In genomic region chr10:93611419-93612007, GRCm38 (mm10) we compare ENCODE assay signal across 9 mouse cellular contexts. TPM values are rescaled to one million over a fixed set of nuclear protein-coding genes. Genes with fewer than 3 reads are reported as not detected.
A peak's percentile ranks its signal among the peaks of the same experiment; 100 is the strongest.
DNase-seq lines count a peak whose midpoint lies in the region; ATAC-seq and TF ChIP-seq lines count a peak whose summit lies in the region.
"Had no signal": no experiment of that assay in that cellular context is flagged by ENCODE, and none has a peak within 500 bp of the region (broad histone marks: within the 10 kb centered on the region; RNA-seq: fewer than 3 reads in every experiment).

No protein-coding gene starts in this region.

- TF ChIP-seq POLR2A in bone marrow, adult 2 months (IDR thresholded peaks at IDR 0.05; ENCODE audit: borderline replicate concordance, control insufficient read depth, low read depth, low read length), result no peak

- H3K36me3 ChIP-seq in embryonic facial prominence, embryonic 10.5 days (replicated peaks), result no peaks in the 10 kb centered on the region
- no peaks in the 10 kb centered on the region for H3K36me3 ChIP-seq in hindbrain, embryonic 16.5 days (ENCODE audit: control insufficient read depth, insufficient read depth, low read length)
- no peaks in the 10 kb centered on the region for H3K36me3 ChIP-seq in liver, postnatal 0 days (replicated peaks; ENCODE audit: insufficient read depth, low read length)
- H3K36me3 ChIP-seq: limb, embryonic 15.5 days had no signal

- no peak overlapping the region for H3K4me3 ChIP-seq in bone marrow, adult 2 months (replicated peaks; ENCODE audit: control insufficient read depth, low read depth, low read length)
- no peak overlapping the region for H3K4me3 ChIP-seq in embryonic facial prominence, embryonic 10.5 days
- peak overlapping the region; percentile 23; the same call in 1 of the 2 replicates for H3K4me3 ChIP-seq in hindbrain, embryonic 16.5 days (ENCODE audit: low read length)
- no peak overlapping the region for H3K4me3 ChIP-seq in liver, postnatal 0 days (ENCODE audit: low read depth, low read length)
- H3K4me3 ChIP-seq: limb, embryonic 15.5 days had no signal

- H3K4me1 ChIP-seq in bone marrow, adult 2 months (ENCODE audit: control insufficient read depth, insufficient read depth, low read length), result peaks cover 2% of the 10 kb centered on the region; the same call in 1 of the 2 replicates
- H3K4me1 ChIP-seq in embryonic facial prominence, embryonic 10.5 days, result no peaks in the 10 kb centered on the region
- H3K4me1 ChIP-seq in hindbrain, embryonic 16.5 days (ENCODE audit: control insufficient read depth, insufficient read depth, low read depth, low read length), result peaks cover 3% of the 10 kb centered on the region; the same call in 1 of the 2 replicates
- no peaks in the 10 kb centered on the region for H3K4me1 ChIP-seq in liver, postnatal 0 days (ENCODE audit: insufficient read depth)
- H3K4me1 ChIP-seq: limb, embryonic 15.5 days had no signal

- no peak for TF ChIP-seq EP300 in liver, postnatal 0 days (IDR thresholded peaks at IDR 0.05; ENCODE audit: low read depth)

- DNase-seq in retina, postnatal 1 day, result peak; percentile 70
- DNase-seq in retina, embryonic 14.5 days (ENCODE audit: low spot score), result no peak
- DNase-seq in embryonic facial prominence, embryonic 10.5 days (ENCODE audit: low spot score), result peak; percentile 49
- peak; percentile 51 for DNase-seq in liver, postnatal 0 days
- DNase-seq in retina, postnatal 7 days (ENCODE audit: low read depth, low spot score), result peak; percentile 51
- DNase-seq in urinary bladder, adult 18-20 months (ENCODE audit: low spot score in 2 of 2), result no peak

- no peak overlapping the region for H3K27ac ChIP-seq in bone marrow, adult 2 months (ENCODE audit: control insufficient read depth, insufficient read depth, low read depth, low read length, poor library complexity)
- no peak overlapping the region for H3K27ac ChIP-seq in embryonic facial prominence, embryonic 10.5 days (replicated peaks)
- no peak overlapping the region for H3K27ac ChIP-seq in hindbrain, embryonic 16.5 days (ENCODE audit: low read depth, low read length)
- H3K27ac ChIP-seq in liver, postnatal 0 days (ENCODE audit: low read depth), result no peak overlapping the region
- H3K27ac ChIP-seq: limb, embryonic 15.5 days had no signal

- peak; percentile 73 for TF ChIP-seq CTCF in bone marrow, adult 2 months (IDR thresholded peaks at IDR 0.05; ENCODE audit: control insufficient read depth, insufficient read depth, low read length)
- peak; percentile 95 for TF ChIP-seq CTCF in liver, postnatal 0 days (IDR thresholded peaks at IDR 0.05; ENCODE audit: low read depth)

- H3K4me2 ChIP-seq in hindbrain, embryonic 16.5 days (ENCODE audit: low read length), result peak overlapping the region; percentile 51
- H3K4me2 ChIP-seq in liver, postnatal 0 days (ENCODE audit: low read depth, low read length), result no peak overlapping the region
- H3K4me2 ChIP-seq: limb, embryonic 15.5 days had no signal

- peak; percentile 76; the same call in 1 of the 2 replicates for ATAC-seq in hindbrain, embryonic 16.5 days
- ATAC-seq in liver, postnatal 0 days, result no peak; the same call in 1 of the 2 replicates

- no peaks in the 10 kb centered on the region for H3K27me3 ChIP-seq in embryonic facial prominence, embryonic 10.5 days (replicated peaks; ENCODE audit: low read depth, poor library complexity, severe bottlenecking)
- no peaks in the 10 kb centered on the region for H3K27me3 ChIP-seq in hindbrain, embryonic 16.5 days (replicated peaks; ENCODE audit: control insufficient read depth, insufficient read depth, low read length)
- H3K27me3 ChIP-seq in liver, postnatal 0 days (ENCODE audit: insufficient read depth, low read length), result no peaks in the 10 kb centered on the region
- H3K27me3 ChIP-seq: limb, embryonic 15.5 days had no signal

- 38% methylated on average over 18 of the region's 18 CpGs for WGBS in bone marrow, adult 2 months
- 53% methylated on average over 18 of the region's 18 CpGs for WGBS in embryonic facial prominence, embryonic 10.5 days
- 40% methylated on average over 18 of the region's 18 CpGs for WGBS in hindbrain, embryonic 16.5 days
- 42% methylated on average over 18 of the region's 18 CpGs for WGBS in liver, postnatal 0 days (ENCODE audit: insufficient replicate concordance)

- H3K9me3 ChIP-seq in embryonic facial prominence, embryonic 10.5 days, result no peaks in the 10 kb centered on the region
- H3K9me3 ChIP-seq in hindbrain, embryonic 16.5 days (ENCODE audit: control insufficient read depth, low read length), result no peaks in the 10 kb centered on the region
- H3K9me3 ChIP-seq in liver, postnatal 0 days (ENCODE audit: low read length), result peaks cover 12% of the 10 kb centered on the region
- H3K9me3 ChIP-seq: limb, embryonic 15.5 days had no signal

- no peak overlapping the region for H3K9ac ChIP-seq in hindbrain, embryonic 16.5 days (ENCODE audit: low read depth, low read length)
- no peak overlapping the region for H3K9ac ChIP-seq in liver, postnatal 0 days (replicated peaks)
- H3K9ac ChIP-seq: limb, embryonic 15.5 days had no signal

RNA-seq across cellular contexts. Expression of gene Snrpf, which starts 22.0 kb away (rescaled TPM):
- 56.3 and 79.1 TPM in 2 replicates for polyA plus RNA-seq in bone marrow, adult 2 months (2011; ENCODE audit: insufficient read depth, insufficient read length, low replicate concordance, missing spikeins)
- 189 TPM in 2 replicates for polyA plus RNA-seq in embryonic facial prominence, embryonic 10.5 days (2016; fragmentation: Nextera tagmentation; extraction: Ambion mirVana)
- 48.3 and 54.7 TPM in 2 replicates for polyA plus RNA-seq in hindbrain, embryonic 16.5 days (2015; fragmentation: Nextera tagmentation; extraction: Ambion mirVana)
- 45.4 and 53.0 TPM in 2 replicates for polyA plus RNA-seq in liver, postnatal 0 days (2015; fragmentation: Nextera tagmentation; extraction: Ambion mirVana)

RNA-seq across cellular contexts. Expression of gene Ntn4, which starts 29.0 kb away (rescaled TPM):
- 3.0 and 3.7 TPM in 2 replicates for polyA plus RNA-seq in bone marrow, adult 2 months (2011; ENCODE audit: insufficient read depth, insufficient read length, low replicate concordance, missing spikeins)
- polyA plus RNA-seq in embryonic facial prominence, embryonic 10.5 days (2016; fragmentation: Nextera tagmentation; extraction: Ambion mirVana), result 0.41 and 0.87 TPM in 2 replicates
- polyA plus RNA-seq in hindbrain, embryonic 16.5 days (2015; fragmentation: Nextera tagmentation; extraction: Ambion mirVana), result 0.81 and 1.4 TPM in 2 replicates
- polyA plus RNA-seq in liver, postnatal 0 days (2015; fragmentation: Nextera tagmentation; extraction: Ambion mirVana), result 0.39 and 0.74 TPM in 2 replicates

Comparison
In these comparisons a context has a peak if more than half of its experiments do, and no peak if none do; other contexts are left out.
1. DNase-seq: peak in retina, postnatal 1 day (single experiment), embryonic facial prominence, embryonic 10.5 days (single experiment), liver, postnatal 0 days (single experiment) and retina, postnatal 7 days (single experiment); none in retina, embryonic 14.5 days (single experiment) and urinary bladder, adult 18-20 months (0 of 2).